Mouse (Mus musculus) stomach, embryonic 16.5 days (tissue): ENCODE results near the gene Ccdc162. TPM values are rescaled to one million over a fixed set of nuclear protein-coding genes. Genes with fewer than 3 reads are reported as not detected.

Source experiments
- ATAC-seq: fragments of 200-750 bp; cut with Nextera tagmentation; 2 replicates; pipeline ENCODE4 v1.8.0; 2017; ENCODE audit warnings: moderate number of reproducible peaks, moderate TSS enrichment; ENCODE audit not compliant: insufficient read depth, low FRiP score
- H3K27ac ChIP-seq: fragments of 300-500 bp; sonication (generic); 2 replicates; pipeline ENCODE4 v1.5.1; 2014; ENCODE audit warnings: low read length
- H3K27me3 ChIP-seq: fragments of 300-500 bp; sonication (generic); 2 replicates; pipeline ENCODE4 v1.6.1; 2014; ENCODE audit warnings: low read length, control low read depth, mixed read lengths; ENCODE audit not compliant: control insufficient read depth, insufficient read depth
- H3K36me3 ChIP-seq: fragments of 300-500 bp; sonication (generic); 2 replicates; pipeline ENCODE4 v1.6.1; 2014; ENCODE audit warnings: low read length; ENCODE audit not compliant: control insufficient read depth, insufficient read depth
- H3K4me1 ChIP-seq: fragments of 300-500 bp; sonication (generic); 2 replicates; pipeline ENCODE4 v1.6.1; 2014; ENCODE audit warnings: low read length, control low read depth, mixed read lengths; ENCODE audit not compliant: control insufficient read depth, insufficient read depth
- H3K4me2 ChIP-seq: fragments of 300-500 bp; sonication (generic); 2 replicates; pipeline ENCODE4 v1.6.1; 2014; ENCODE audit warnings: low read depth, low read length, mixed read lengths
- H3K4me3 ChIP-seq: fragments of 300-500 bp; sonication (generic); replicated peaks from 2 replicates; pipeline ENCODE4 v1.5.1; 2014; ENCODE audit warnings: mild to moderate bottlenecking, low read length
- H3K9ac ChIP-seq: fragments of 300-500 bp; sonication (generic); 2 replicates; pipeline ENCODE4 v1.6.1; 2014; ENCODE audit warnings: low read length
- H3K9me3 ChIP-seq: fragments of 300-500 bp; sonication (generic); replicated peaks from 2 replicates; pipeline ENCODE4 v1.6.1; 2016; ENCODE audit warnings: low read length, control low read depth; ENCODE audit not compliant: control insufficient read depth
- WGBS: fragments of 180-500 bp; shearing (Covaris S2); extraction: QIAGEN DNeasy Blood & Tissue Kit; methylation state at CpG from one replicate; pipeline ENCODE4 v1.1.7; 2014; 5-methylcytosine and 5-hydroxymethylcytosine counted together
- polyA plus RNA-seq: library from polyadenylated mRNA; unstranded; fragments of >200 nt; fragmentation: Nextera tagmentation; extraction: Ambion mirVana; gene quantifications from 2 replicates; pipeline ENCODE4 v1.2.1, GENCODE M21; 2015

Ccdc162 gene
- 0.90 and 1.0 TPM in 2 replicates for polyA plus RNA-seq

GRCm38 (mm10) chr10:41716029-41716897, at the start of gene Ccdc162:
TSS of gene Ccdc162 (minus strand) at chr10:41716634.
- Histone ChIP-seq H3K4me1 (peaks cover 14% of the 10 kb centered on the region), H3K27ac (peak within 1 kb of the TSS; percentile 79), H3K36me3 (no peaks in the 10 kb centered on the region), H3K4me3 (no peak within 1 kb of the TSS), H3K9me3 (no peaks in the 10 kb centered on the region), H3K27me3 (no peaks in the 10 kb centered on the region), H3K9ac (0 out of 2 replicates have a peak within 1 kb of the TSS, but pooled peaks have one; percentile 16), H3K4me2 (peak within 1 kb of the TSS; percentile 35)
- WGBS: 49% methylated on average over 15 of the region's 15 CpGs
- ATAC-seq: peak; percentile 62; the same call in 1 of the 2 replicates

GRCm38 (mm10) chr10:41765586-41765985, 49.2 kb upstream of the Ccdc162 start:
- WGBS: 93% methylated on average over 4 of the region's 4 CpGs
- Histone ChIP-seq H3K9me3 (no peaks in the 10 kb centered on the region), H3K36me3 (no peaks in the 10 kb centered on the region), H3K9ac (no peak overlapping the region), H3K4me2 (no peak overlapping the region), H3K4me3 (no peak overlapping the region), H3K27me3 (no peaks in the 10 kb centered on the region), H3K4me1 (no peaks in the 10 kb centered on the region), H3K27ac (no peak overlapping the region)
- ATAC-seq: no peak

- Histone ChIP-seq H3K9ac (no peak overlapping the region), H3K4me2 (no peak overlapping the region), H3K4me3 (no peak overlapping the region), H3K4me1 (no peaks in the 10 kb centered on the region), H3K9me3 (no peaks in the 10 kb centered on the region), H3K27me3 (no peaks in the 10 kb centered on the region), H3K27ac (no peak overlapping the region), H3K36me3 (no peaks in the 10 kb centered on the region)
- ATAC-seq: no peak
- WGBS: 57% methylated on average over 3 of the region's 3 CpGs
Observed at GRCm38 (mm10) chr10:41763741-41764385, 47.4 kb upstream of the Ccdc162 start.

- Histone ChIP-seq H3K36me3 (no peaks in the 10 kb centered on the region), H3K9me3 (no peaks in the 10 kb centered on the region), H3K4me1 (no peaks in the 10 kb centered on the region), H3K4me3 (no peak overlapping the region), H3K4me2 (no peak overlapping the region), H3K27me3 (no peaks in the 10 kb centered on the region), H3K9ac (no peak overlapping the region), H3K27ac (no peak overlapping the region)
- ATAC-seq: no peak
- 76% methylated on average over 3 of the region's 3 CpGs for WGBS
Observed at GRCm38 (mm10) chr10:41760866-41761265, 44.4 kb upstream of the Ccdc162 start.

GRCm38 (mm10) chr10:41758041-41758440, 41.6 kb upstream of the Ccdc162 start:
- Histone ChIP-seq H3K36me3 (no peaks in the 10 kb centered on the region), H3K4me1 (0 out of 2 replicates have a peak, but pooled peaks cover 2% of the 10 kb centered on the region), H3K4me2 (no peak overlapping the region), H3K9me3 (no peaks in the 10 kb centered on the region), H3K27ac (no peak overlapping the region), H3K4me3 (no peak overlapping the region), H3K9ac (no peak overlapping the region), H3K27me3 (no peaks in the 10 kb centered on the region)
- ATAC-seq: no peak

- Histone ChIP-seq H3K9me3 (no peaks in the 10 kb centered on the region), H3K4me3 (no peak overlapping the region), H3K27me3 (no peaks in the 10 kb centered on the region), H3K27ac (no peak overlapping the region), H3K9ac (no peak overlapping the region), H3K4me2 (no peak overlapping the region), H3K4me1 (peaks cover 5% of the 10 kb centered on the region), H3K36me3 (no peaks in the 10 kb centered on the region)
- WGBS: 94% methylated on average over 5 of the region's 5 CpGs
- no peak for ATAC-seq
Observed at GRCm38 (mm10) chr10:41757226-41757625, 40.8 kb upstream of the Ccdc162 start.

- peaks cover 10% of the 10 kb centered on the region for H3K4me1 ChIP-seq
- no peak overlapping the region for H3K27ac ChIP-seq
- H3K4me3 ChIP-seq: no peak overlapping the region
- no peak overlapping the region for H3K9ac ChIP-seq
- no peak for ATAC-seq
- H3K4me2 ChIP-seq: no peak overlapping the region
- 68% methylated on average over 14 of the region's 14 CpGs for WGBS
- H3K9me3 ChIP-seq: no peaks in the 10 kb centered on the region
- no peaks in the 10 kb centered on the region for H3K36me3 ChIP-seq
- no peaks in the 10 kb centered on the region for H3K27me3 ChIP-seq
Observed at GRCm38 (mm10) chr10:41751867-41752480, 35.5 kb upstream of the Ccdc162 start.

- no peak overlapping the region for H3K4me2 ChIP-seq
- no peak overlapping the region for H3K9ac ChIP-seq
- H3K9me3 ChIP-seq: no peaks in the 10 kb centered on the region
- H3K36me3 ChIP-seq: no peaks in the 10 kb centered on the region
- ATAC-seq: no peak
- H3K4me3 ChIP-seq: no peak overlapping the region
- no peaks in the 10 kb centered on the region for H3K27me3 ChIP-seq
- WGBS: 68% methylated on average over 3 of the region's 3 CpGs
- H3K27ac ChIP-seq: no peak overlapping the region
- peaks cover 10% of the 10 kb centered on the region for H3K4me1 ChIP-seq
Observed at GRCm38 (mm10) chr10:41749306-41749705, 32.9 kb upstream of the Ccdc162 start.

- WGBS: 87% methylated on average over 5 of the region's 5 CpGs
- no peaks in the 10 kb centered on the region for H3K27me3 ChIP-seq
- no peak overlapping the region for H3K4me3 ChIP-seq
- no peaks in the 10 kb centered on the region for H3K4me1 ChIP-seq
- H3K36me3 ChIP-seq: no peaks in the 10 kb centered on the region
- no peaks in the 10 kb centered on the region for H3K9me3 ChIP-seq
- no peak for ATAC-seq
- no peak overlapping the region for H3K9ac ChIP-seq
- H3K4me2 ChIP-seq: no peak overlapping the region
- no peak overlapping the region for H3K27ac ChIP-seq
Observed at GRCm38 (mm10) chr10:41746554-41746953, 30.1 kb upstream of the Ccdc162 start.
